Mouse (Mus musculus) kidney, embryonic 14.5 days (tissue): ENCODE results near the gene H2-Q7. TPM values are rescaled to one million over a fixed set of nuclear protein-coding genes. Genes with fewer than 3 reads are reported as not detected.

Source experiments
- ATAC-seq: fragments of 200-750 bp; cut with Nextera tagmentation; 2 replicates; pipeline ENCODE4 v1.8.0; 2017; ENCODE audit warnings: moderate number of reproducible peaks, mild to moderate bottlenecking, moderate TSS enrichment, moderate library complexity; ENCODE audit not compliant: low FRiP score, low TSS enrichment
- H3K27ac ChIP-seq: fragments of 300-500 bp; sonication (generic); 2 replicates; pipeline ENCODE4 v1.5.1; 2014; ENCODE audit warnings: low read depth, mild to moderate bottlenecking, low read length, moderate library complexity, mixed read lengths
- H3K27me3 ChIP-seq: fragments of 300-500 bp; sonication (generic); 2 replicates; pipeline ENCODE4 v1.6.1; 2014; ENCODE audit warnings: mild to moderate bottlenecking, low read length; ENCODE audit not compliant: control insufficient read depth, insufficient read depth
- H3K36me3 ChIP-seq: fragments of 300-500 bp; sonication (generic); 2 replicates; pipeline ENCODE4 v1.6.1; 2014; ENCODE audit warnings: low read length, mixed read lengths; ENCODE audit not compliant: control insufficient read depth, insufficient read depth
- H3K4me1 ChIP-seq: fragments of 300-500 bp; sonication (generic); 2 replicates; pipeline ENCODE4 v1.6.1; 2014; ENCODE audit warnings: low read length, mixed read lengths; ENCODE audit not compliant: control insufficient read depth, insufficient read depth
- H3K4me2 ChIP-seq: fragments of 300-500 bp; sonication (generic); replicated peaks from 2 replicates; pipeline ENCODE4 v1.6.1; 2014; ENCODE audit warnings: low read depth, mild to moderate bottlenecking, low read length
- H3K4me3 ChIP-seq: fragments of 300-500 bp; sonication (generic); 2 replicates; pipeline ENCODE4 v1.5.1; 2014; ENCODE audit warnings: mild to moderate bottlenecking, low read length
- H3K9ac ChIP-seq: fragments of 300-500 bp; sonication (generic); 2 replicates; pipeline ENCODE4 v1.6.1; 2014; ENCODE audit warnings: low read depth, mild to moderate bottlenecking, low read length, moderate library complexity
- H3K9me3 ChIP-seq: fragments of 300-500 bp; sonication (generic); 2 replicates; pipeline ENCODE4 v1.6.1; 2016; ENCODE audit warnings: low read length; ENCODE audit not compliant: control insufficient read depth
- WGBS: fragments of 180-500 bp; shearing (Covaris S2); extraction: QIAGEN DNeasy Blood & Tissue Kit; methylation state at CpG from one replicate; pipeline ENCODE4 v1.1.7; 2014; 5-methylcytosine and 5-hydroxymethylcytosine counted together
- polyA plus RNA-seq: library from polyadenylated mRNA; unstranded; fragments of >200 nt; fragmentation: Nextera tagmentation; extraction: Ambion mirVana; gene quantifications from 2 replicates; pipeline ENCODE4 v1.2.1, GENCODE M21; 2014

H2-Q7 gene
- polyA plus RNA-seq, 1 experiment from 2014 or later = 15.4 TPM

DNA sequence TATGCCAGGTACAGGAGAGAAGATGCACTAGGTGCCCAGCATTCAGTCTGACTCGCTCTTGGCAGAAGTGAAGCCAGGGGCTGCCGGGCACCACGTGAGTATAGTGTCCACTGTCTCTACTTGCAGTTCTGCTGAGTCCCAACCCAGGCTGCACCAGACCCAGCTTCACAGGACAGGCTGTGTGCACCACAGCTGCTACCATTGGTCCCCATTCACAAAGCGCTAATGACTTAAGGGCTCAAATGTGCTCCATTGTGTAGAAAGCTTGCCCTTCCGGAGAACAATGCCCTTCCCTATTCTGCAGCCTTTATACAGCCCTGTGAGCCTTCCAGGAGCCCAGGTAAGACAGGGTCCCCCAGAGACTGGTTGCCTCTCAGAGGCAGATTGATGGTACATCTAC, 51.4 kb downstream of the H2-Q7 start:
- H3K4me1 ChIP-seq = no peaks in the 10 kb centered on the region
- 62% methylated on average over 5 of the region's 5 CpGs for WGBS
- no peaks in the 10 kb centered on the region for H3K36me3 ChIP-seq
- H3K9me3 ChIP-seq = no peaks in the 10 kb centered on the region
- no peak overlapping the region for H3K4me2 ChIP-seq
- no peaks in the 10 kb centered on the region for H3K27me3 ChIP-seq
- no peak overlapping the region for H3K4me3 ChIP-seq
- no peak overlapping the region for H3K9ac ChIP-seq
- no peak for ATAC-seq
- no peak overlapping the region for H3K27ac ChIP-seq

Other genes starting within 250 kb of the H2-Q7 start
- gene Ltb, start 244.7 kb upstream of the H2-Q7 start, polyA plus RNA-seq = 0.34 and 1.4 TPM in 2 replicates
- gene Tnf, start 237.1 kb upstream of the H2-Q7 start, polyA plus RNA-seq = not detected in 2 replicates
- gene Lta, start 233.8 kb upstream of the H2-Q7 start, polyA plus RNA-seq = 0.14 TPM in 1 of 2 replicates, not detected in the other
- gene Gm16181, start 218.3 kb upstream of the H2-Q7 start, polyA plus RNA-seq = 0.89 TPM in 1 of 2 replicates, not detected in the other
- gene Atp6v1g2, start 205.5 kb upstream of the H2-Q7 start, polyA plus RNA-seq = 5.3 and 6.4 TPM in 2 replicates
- gene Nfkbil1, start 203.4 kb upstream of the H2-Q7 start, polyA plus RNA-seq = 3.3 and 6.0 TPM in 2 replicates
- 525 and 616 TPM in 2 replicates for gene Ddx39b, start 197.4 kb upstream of the H2-Q7 start, polyA plus RNA-seq
- gene H2-D1, start 176.4 kb upstream of the H2-Q7 start, polyA plus RNA-seq = 38.3 and 42.8 TPM in 2 replicates
- gene H2-Q1, start 118.8 kb upstream of the H2-Q7 start, polyA plus RNA-seq = not detected in 2 replicates
- gene H2-Q2, start 96.9 kb upstream of the H2-Q7 start, polyA plus RNA-seq = 0.24 and 0.37 TPM in 2 replicates
- 3.2 and 3.6 TPM in 2 replicates for gene H2-Q4, start 59.5 kb upstream of the H2-Q7 start, polyA plus RNA-seq
- 2.2 and 2.8 TPM in 2 replicates for gene H2-Q6, start 14.3 kb upstream of the H2-Q7 start, polyA plus RNA-seq
- gene H2-Q10, start 30.9 kb downstream of the H2-Q7 start, polyA plus RNA-seq = 0.26 and 0.39 TPM in 2 replicates
- not detected in 2 replicates for gene Pou5f1, start 66.9 kb downstream of the H2-Q7 start, polyA plus RNA-seq
- 67.8 and 68.1 TPM in 2 replicates for gene Tcf19, start 77.7 kb downstream of the H2-Q7 start, polyA plus RNA-seq
- 10.3 and 19.1 TPM in 2 replicates for gene Cchcr1, start 77.9 kb downstream of the H2-Q7 start, polyA plus RNA-seq
- 0.79 and 0.80 TPM in 2 replicates for gene Psors1c2, start 94.0 kb downstream of the H2-Q7 start, polyA plus RNA-seq
- gene Cdsn, start 113.0 kb downstream of the H2-Q7 start, polyA plus RNA-seq = not detected in 2 replicates
- not detected in 2 replicates for gene 2300002M23Rik, start 128.3 kb downstream of the H2-Q7 start, polyA plus RNA-seq
- gene Sfta2, start 162.4 kb downstream of the H2-Q7 start, polyA plus RNA-seq = 3.3 and 4.2 TPM in 2 replicates
- gene Gm9573, start 187.5 kb downstream of the H2-Q7 start, polyA plus RNA-seq = not detected in 2 replicates
- gene Mucl3, start 204.5 kb downstream of the H2-Q7 start, polyA plus RNA-seq = 0.15 and 0.24 TPM in 2 replicates
- 9.5 and 16.8 TPM in 2 replicates for gene Vars2, start 228.4 kb downstream of the H2-Q7 start, polyA plus RNA-seq
- gene Gtf2h4, start 234.6 kb downstream of the H2-Q7 start, polyA plus RNA-seq = 50.7 and 56.7 TPM in 2 replicates